Mouse (Mus musculus): Measurements from ENCODE around the gene Slc43a3.

Slc43a3 gene

DNA sequence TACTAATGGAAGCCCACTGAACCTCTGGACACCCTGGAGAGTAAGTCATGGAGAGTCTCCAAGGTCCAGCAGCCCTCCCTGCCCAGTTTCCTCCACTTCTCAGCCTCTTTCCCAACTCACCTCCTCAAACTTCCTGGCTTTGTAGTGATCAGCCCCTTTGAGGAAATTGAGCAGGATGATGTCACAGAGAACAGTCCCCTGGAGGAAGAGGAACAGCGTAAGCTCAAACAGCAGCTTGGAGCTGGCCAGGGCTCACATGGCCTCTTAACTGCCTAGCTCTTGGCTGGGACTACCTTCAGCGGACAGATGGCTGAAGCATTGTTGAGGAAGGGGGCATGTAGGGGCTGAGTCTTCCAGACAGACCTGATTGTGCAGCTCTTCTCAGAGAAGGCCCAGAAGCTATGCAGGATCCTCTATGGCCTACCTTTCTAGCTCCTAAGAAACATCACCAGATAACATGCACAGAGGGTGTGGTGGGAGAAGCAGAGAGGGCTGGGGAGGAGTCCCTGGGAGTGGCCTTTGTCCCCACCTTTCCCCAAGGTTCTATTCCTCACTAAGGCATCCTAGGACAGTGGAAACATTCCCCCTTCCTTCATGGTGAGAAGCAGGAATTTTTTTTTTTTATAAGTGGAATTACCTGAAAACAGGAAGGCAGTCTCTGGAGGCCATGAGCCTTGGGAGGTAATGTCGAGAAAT is 63.3 kb downstream of the Slc43a3 start:
- DNase-seq, result no peak

DNA sequence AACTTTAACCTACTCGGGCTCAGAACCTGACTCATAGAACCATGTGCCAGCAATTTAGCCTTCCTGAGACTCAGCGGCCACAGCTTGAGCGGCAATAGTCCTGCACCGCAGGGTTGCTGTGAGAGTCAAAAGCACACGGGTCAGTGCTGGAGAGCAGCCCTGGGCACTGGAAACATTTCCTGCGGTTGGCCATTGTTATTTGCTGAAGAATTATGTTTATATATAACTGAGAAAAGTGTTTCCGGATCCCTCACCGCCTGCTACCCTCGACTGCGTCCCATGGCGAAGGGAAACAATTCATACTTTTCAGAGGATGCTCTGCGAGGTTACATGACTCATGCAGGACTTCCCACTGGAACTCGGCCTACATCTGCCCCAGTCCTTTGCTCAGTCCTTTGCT is 65.1 kb downstream of the Slc43a3 start:
- DNase-seq, result no peak

DNA sequence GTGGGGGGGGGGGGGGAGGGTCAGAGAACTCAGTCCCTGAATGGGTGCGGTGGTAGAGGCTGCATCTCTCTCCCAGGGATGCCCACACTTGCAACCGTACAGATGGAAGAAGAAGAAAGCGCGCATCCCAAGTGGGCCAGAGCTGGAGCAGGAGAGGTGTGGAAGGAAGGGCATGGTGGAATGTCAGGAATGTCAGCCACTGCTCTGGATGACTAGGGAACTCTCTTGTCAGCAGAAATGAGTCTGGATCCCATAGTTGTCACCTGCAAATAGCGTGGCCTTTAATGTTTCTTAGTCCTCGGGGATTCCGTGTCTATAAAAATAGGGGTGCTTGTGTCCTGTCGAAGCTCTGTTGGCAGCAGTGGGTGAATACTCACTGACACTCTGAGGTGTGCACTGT is 66.2 kb downstream of the Slc43a3 start:
- DNase-seq, result no peak

DNA sequence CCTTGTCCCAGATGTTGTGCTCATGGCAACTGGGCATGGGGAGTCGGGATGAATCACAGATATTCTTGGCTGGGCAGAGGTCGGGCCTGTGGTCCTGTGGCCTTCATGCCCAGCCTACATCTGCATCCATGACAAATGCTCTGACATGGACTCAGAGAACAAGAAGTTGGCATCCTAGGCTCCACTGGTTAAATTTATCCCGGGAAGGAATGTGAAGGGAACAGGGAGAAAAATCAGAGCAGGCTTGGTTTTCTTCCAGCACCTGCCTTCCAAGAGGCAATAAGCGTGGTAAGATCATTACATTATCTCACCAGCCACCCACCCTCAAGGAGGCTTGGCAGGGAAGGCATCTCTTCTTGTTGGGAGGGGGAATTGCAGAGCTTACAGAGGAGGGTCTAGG is 68.0 kb downstream of the Slc43a3 start:
- DNase-seq, result no peak

DNA sequence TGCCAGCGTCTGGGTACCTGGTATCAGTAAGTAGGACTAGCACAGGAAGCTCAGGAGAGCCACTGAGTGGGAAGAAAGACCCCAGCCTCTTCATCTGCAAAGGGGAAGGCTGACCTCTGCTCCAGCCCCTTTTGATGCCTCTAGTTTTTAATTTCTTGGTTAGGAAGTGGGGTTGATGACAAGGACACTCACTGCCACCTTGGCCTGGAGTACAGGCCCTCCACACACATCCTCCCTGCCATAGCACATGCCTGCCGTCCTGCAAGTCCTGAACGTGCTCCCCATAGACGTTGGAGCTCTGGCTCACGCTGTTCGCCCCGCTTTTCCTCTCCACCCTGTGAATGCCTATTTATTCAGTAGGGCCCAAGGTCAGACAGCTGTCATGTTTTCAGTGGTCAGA is 70.2 kb downstream of the Slc43a3 start:
- DNase-seq, result no peak

DNA sequence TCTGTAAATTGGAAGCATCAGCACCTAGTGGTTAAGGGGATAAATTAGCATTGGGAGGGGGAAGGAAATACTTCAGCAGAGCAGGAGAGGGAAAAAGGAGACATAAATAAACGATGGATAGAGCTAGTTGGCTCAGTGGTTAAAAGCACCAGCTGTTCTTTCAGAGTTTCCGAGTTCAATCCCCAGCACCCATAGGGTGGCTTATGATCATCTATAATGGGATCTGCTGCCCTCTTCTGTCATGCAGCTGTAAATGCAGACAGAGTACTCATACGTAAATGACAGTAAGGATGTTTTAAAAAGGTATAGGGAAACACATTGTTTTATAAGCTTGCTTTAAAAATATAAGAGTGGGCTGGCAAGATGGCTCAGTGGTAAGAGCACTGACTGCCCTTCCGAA is 71.3 kb downstream of the Slc43a3 start:
- no peak for DNase-seq

Measured in cerebellum, adult 11-12 months (tissue).